Mouse (Mus musculus) limb, embryonic 14.5 days (tissue): Measurements from ENCODE around the gene 2410004P03Rik. TPM values are rescaled to one million over a fixed set of nuclear protein-coding genes. Genes with fewer than 3 reads are reported as not detected.
A peak's percentile ranks its signal among the peaks of the same experiment; 100 is the strongest.

ENCODE experiments used
- ATAC-seq: fragments of 200-750 bp; cut with Nextera tagmentation; 2 replicates; pipeline ENCODE4 v1.8.0; 2017; ENCODE audit warnings: low read depth, moderate number of reproducible peaks, moderate TSS enrichment; ENCODE audit not compliant: low FRiP score
- DNase-seq: peaks from one replicate; pipeline ENCODE4 v3.0.0-alpha.2; 2015; ENCODE audit warnings: low spot score
- H3K27ac ChIP-seq: fragments of 300-500 bp; sonication (generic); replicated peaks from 2 replicates; pipeline ENCODE4 v1.5.1; 2014; ENCODE audit warnings: low read depth, mild to moderate bottlenecking, low read length, moderate library complexity, mixed read lengths
- H3K27me3 ChIP-seq: fragments of 300-500 bp; sonication (generic); 2 replicates; pipeline ENCODE4 v1.6.1; 2014; ENCODE audit warnings: low read length, mixed read lengths; ENCODE audit not compliant: control insufficient read depth, insufficient read depth
- H3K36me3 ChIP-seq: fragments of 300-500 bp; sonication (generic); 2 replicates; pipeline ENCODE4 v1.6.1; 2014; ENCODE audit warnings: mild to moderate bottlenecking, low read length, moderate library complexity, mixed read lengths; ENCODE audit not compliant: control insufficient read depth, insufficient read depth
- H3K4me1 ChIP-seq: fragments of 300-500 bp; sonication (generic); 2 replicates; pipeline ENCODE4 v1.6.1; 2014; ENCODE audit warnings: antibody characterized with exemption, low read length, mixed read lengths; ENCODE audit not compliant: control insufficient read depth, insufficient read depth
- H3K4me2 ChIP-seq: fragments of 300-500 bp; sonication (generic); replicated peaks from 2 replicates; pipeline ENCODE4 v1.6.1; 2014; ENCODE audit warnings: low read depth, mild to moderate bottlenecking, low read length, moderate library complexity; ENCODE audit not compliant: severe bottlenecking
- H3K4me3 ChIP-seq: fragments of 300-500 bp; sonication (generic); replicated peaks from 2 replicates; pipeline ENCODE4 v1.5.1; 2014; ENCODE audit warnings: low read length
- H3K9ac ChIP-seq: fragments of 300-500 bp; sonication (generic); 2 replicates; pipeline ENCODE4 v1.6.1; 2014; ENCODE audit warnings: mild to moderate bottlenecking, low read depth, low read length, moderate library complexity; ENCODE audit not compliant: severe bottlenecking
- H3K9me3 ChIP-seq: fragments of 300-500 bp; sonication (generic); 2 replicates; pipeline ENCODE4 v1.6.1; 2016; ENCODE audit warnings: low read length; ENCODE audit not compliant: control insufficient read depth
- POLR2A ChIP-seq: fragments of 200-500 bp; IDR thresholded peaks from 2 replicates; pipeline ENCODE4 v1.8.0; 2012; ENCODE audit warnings: inconsistent platforms, mild to moderate bottlenecking, moderate library complexity, borderline replicate concordance; ENCODE audit not compliant: insufficient read depth, insufficient read length; ENCODE audit errors: extremely low read depth
- WGBS: fragments of 180-500 bp; shearing (Covaris S2); extraction: QIAGEN DNeasy Blood & Tissue Kit; methylation state at CpG from one replicate; pipeline ENCODE4 v1.1.7; 2014; 5-methylcytosine and 5-hydroxymethylcytosine counted together
- polyA plus RNA-seq, 2 experiments: library from polyadenylated mRNA; depleted of rRNA in 1 of 2; stranded (reverse) in 1 of 2; unstranded in 1 of 2; fragments of >200 nt; fragmentation: Nextera tagmentation in 1 of 2; extraction: Ambion mirVana in 1 of 2; gene quantifications; 2 replicates each; pipeline versions ENCODE4 v1.2.1 to v1.2.3; 2012 to 2014

Gene 2410004P03Rik
- polyA plus RNA-seq, 2 experiments: 0.21 to 0.50 TPM

GRCm38 (mm10) chr12:16963354-16963753 lies 48.2 kb downstream of the 2410004P03Rik start:
- ATAC-seq (no peak), DNase-seq (no peak)
- Histone ChIP-seq H3K4me1 (no peaks in the 10 kb centered on the region), H3K4me2 (no peak overlapping the region), H3K4me3 (no peak overlapping the region), H3K27me3 (no peaks in the 10 kb centered on the region), H3K27ac (no peak overlapping the region), H3K9ac (no peak overlapping the region), H3K36me3 (peaks cover 72% of the 10 kb centered on the region), H3K9me3 (no peaks in the 10 kb centered on the region)
- 74% methylated on average over 2 of the region's 2 CpGs for WGBS
- no peak for TF ChIP-seq POLR2A

- Histone ChIP-seq H3K36me3 (peaks cover 63% of the 10 kb centered on the region), H3K27ac (no peak overlapping the region), H3K27me3 (no peaks in the 10 kb centered on the region), H3K9ac (no peak overlapping the region), H3K4me3 (no peak overlapping the region), H3K9me3 (no peaks in the 10 kb centered on the region), H3K4me2 (no peak overlapping the region), H3K4me1 (no peaks in the 10 kb centered on the region)
- no peak for TF ChIP-seq POLR2A
- 55% methylated on average over 1 of the region's 1 CpGs for WGBS
- DNase-seq: peak; percentile 27
- no peak for ATAC-seq
Measured at GRCm38 (mm10) chr12:16958851-16959250, 52.7 kb downstream of the 2410004P03Rik start.

Other genes with a start within 250 kb of the 2410004P03Rik start
- gene Greb1, start 210.8 kb downstream of the 2410004P03Rik start, polyA plus RNA-seq (2012; rRNA removed): 3.2 and 3.9 TPM in 2 replicates
- 1.1 TPM in 2 replicates for gene Greb1, start 210.8 kb downstream of the 2410004P03Rik start, polyA plus RNA-seq (2014; fragmentation: Nextera tagmentation; extraction: Ambion mirVana)
- 54.5 and 56.5 TPM in 2 replicates for gene E2f6, start 200.8 kb downstream of the 2410004P03Rik start, polyA plus RNA-seq (2012; rRNA removed)
- gene E2f6, start 200.8 kb downstream of the 2410004P03Rik start, polyA plus RNA-seq (2014; fragmentation: Nextera tagmentation; extraction: Ambion mirVana): 47.3 and 54.0 TPM in 2 replicates
- gene Rock2, start 116.8 kb downstream of the 2410004P03Rik start, polyA plus RNA-seq (2012; rRNA removed): 14.8 and 18.3 TPM in 2 replicates
- 18.2 and 19.1 TPM in 2 replicates for gene Rock2, start 116.8 kb downstream of the 2410004P03Rik start, polyA plus RNA-seq (2014; fragmentation: Nextera tagmentation; extraction: Ambion mirVana)
- gene Pqlc3, start 11.3 kb downstream of the 2410004P03Rik start, polyA plus RNA-seq (2012; rRNA removed): 8.4 and 10.6 TPM in 2 replicates
- gene Pqlc3, start 11.3 kb downstream of the 2410004P03Rik start, polyA plus RNA-seq (2014; fragmentation: Nextera tagmentation; extraction: Ambion mirVana): 12.8 and 13.5 TPM in 2 replicates
- 0.91 and 0.97 TPM in 2 replicates for gene Kcnf1, start 165.2 kb upstream of the 2410004P03Rik start, polyA plus RNA-seq (2012; rRNA removed)
- gene Kcnf1, start 165.2 kb upstream of the 2410004P03Rik start, polyA plus RNA-seq (2014; fragmentation: Nextera tagmentation; extraction: Ambion mirVana): 0.90 and 0.92 TPM in 2 replicates